Mouse (Mus musculus) spleen, adult 2 months (tissue): ENCODE measurements around the gene Kcnab1.

Experiments used
- CTCF ChIP-seq: fragments of 200-500 bp; IDR thresholded peaks from 2 replicates; pipeline ENCODE4 v1.5.1; 2011; ENCODE audit warnings: mild to moderate bottlenecking, inconsistent platforms; ENCODE audit not compliant: insufficient read depth, insufficient read length, insufficient replicate concordance; ENCODE audit errors: extremely low read depth
- POLR2A ChIP-seq: fragments of 200-500 bp; IDR thresholded peaks from 2 replicates; pipeline ENCODE4 v1.6.1; 2011; ENCODE audit warnings: low read depth, low read length, inconsistent platforms

GRCm38 (mm10) chr3:65174564-65174963 is 65.4 kb downstream of the Kcnab1 start:
- TF ChIP-seq POLR2A, result no peak
- no peak for TF ChIP-seq CTCF
